Mouse (Mus musculus) kidney, embryonic 16.5 days (tissue): Measurements from ENCODE around the gene 9530053A07Rik. TPM values are rescaled to one million over a fixed set of nuclear protein-coding genes. Genes with fewer than 3 reads are reported as not detected.
"Not testable (repeated sequence)": the region's sequence is repeated elsewhere in the genome, so short reads cannot be mapped to it uniquely, and the experiment has no call there.

Source experiments
- ATAC-seq: fragments of 200-750 bp; cut with Nextera tagmentation; 2 replicates; pipeline ENCODE4 v1.8.0; 2017; ENCODE audit warnings: moderate TSS enrichment; ENCODE audit not compliant: low FRiP score, low TSS enrichment
- H3K27ac ChIP-seq: fragments of 300-500 bp; sonication (generic); 2 replicates; pipeline ENCODE4 v1.5.1; 2014; ENCODE audit warnings: low read length
- H3K27me3 ChIP-seq: fragments of 300-500 bp; sonication (generic); 2 replicates; pipeline ENCODE4 v1.6.1; 2014; ENCODE audit warnings: low read length, control low read depth, mixed read lengths; ENCODE audit not compliant: insufficient read depth
- H3K36me3 ChIP-seq: fragments of 300-500 bp; sonication (generic); 2 replicates; pipeline ENCODE4 v1.6.1; 2014; ENCODE audit warnings: low read length, control low read depth, mixed read lengths; ENCODE audit not compliant: insufficient read depth
- H3K4me1 ChIP-seq: fragments of 300-500 bp; sonication (generic); 2 replicates; pipeline ENCODE4 v1.6.1; 2014; ENCODE audit warnings: low read length, control low read depth, mixed read lengths; ENCODE audit not compliant: insufficient read depth
- H3K4me2 ChIP-seq: fragments of 300-500 bp; sonication (generic); replicated peaks from 2 replicates; pipeline ENCODE4 v1.6.1; 2014; ENCODE audit warnings: low read depth, low read length
- H3K4me3 ChIP-seq: fragments of 300-500 bp; sonication (generic); 2 replicates; pipeline ENCODE4 v1.5.1; 2014; ENCODE audit warnings: mild to moderate bottlenecking, low read length
- H3K9ac ChIP-seq: fragments of 300-500 bp; sonication (generic); replicated peaks from 2 replicates; pipeline ENCODE4 v1.6.1; 2014; ENCODE audit warnings: low read length
- H3K9me3 ChIP-seq: fragments of 300-500 bp; sonication (generic); 2 replicates; pipeline ENCODE4 v1.6.1; 2016; ENCODE audit warnings: low read length, control low read depth
- WGBS: fragments of 180-500 bp; shearing (Covaris S2); extraction: QIAGEN DNeasy Blood & Tissue Kit; methylation state at CpG from one replicate; pipeline ENCODE4 v1.1.7; 2014; 5-methylcytosine and 5-hydroxymethylcytosine counted together
- polyA plus RNA-seq: library from polyadenylated mRNA; unstranded; fragments of >200 nt; fragmentation: Nextera tagmentation; extraction: Ambion mirVana; gene quantifications from 2 replicates; pipeline ENCODE4 v1.2.1, GENCODE M21; 2015

9530053A07Rik gene
- polyA plus RNA-seq, 1 experiment from 2014 or later = not detected

DNA sequence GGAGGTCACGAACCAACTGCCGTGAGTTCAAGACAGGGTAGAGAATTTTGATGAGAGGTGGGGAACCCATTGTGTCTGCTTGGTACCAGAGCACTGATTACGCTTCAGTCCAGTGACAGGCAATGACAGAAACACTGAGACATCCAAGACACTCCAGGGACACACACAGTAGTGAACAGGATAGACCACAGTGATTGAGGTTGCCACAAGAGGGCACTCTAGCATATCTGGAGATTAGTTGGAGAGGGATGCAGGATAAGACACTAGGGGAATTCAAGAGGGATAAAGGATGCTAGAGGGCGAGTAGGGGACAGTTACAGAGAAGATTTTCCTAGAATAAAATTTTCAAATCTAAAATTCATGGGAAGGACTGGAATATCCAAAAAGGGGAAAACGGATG is 8.3 kb downstream of the 9530053A07Rik start:
- H3K9ac ChIP-seq = no peak overlapping the region
- no peaks in the 10 kb centered on the region for H3K4me1 ChIP-seq
- no peaks in the 10 kb centered on the region for H3K9me3 ChIP-seq
- no peaks in the 10 kb centered on the region for H3K36me3 ChIP-seq
- peak; percentile 63 for ATAC-seq
- H3K4me3 ChIP-seq = no peak overlapping the region
- H3K27me3 ChIP-seq = no peaks in the 10 kb centered on the region
- no peak overlapping the region for H3K27ac ChIP-seq
- 56% methylated on average over 5 of the region's 5 CpGs for WGBS
- no peak overlapping the region for H3K4me2 ChIP-seq

DNA sequence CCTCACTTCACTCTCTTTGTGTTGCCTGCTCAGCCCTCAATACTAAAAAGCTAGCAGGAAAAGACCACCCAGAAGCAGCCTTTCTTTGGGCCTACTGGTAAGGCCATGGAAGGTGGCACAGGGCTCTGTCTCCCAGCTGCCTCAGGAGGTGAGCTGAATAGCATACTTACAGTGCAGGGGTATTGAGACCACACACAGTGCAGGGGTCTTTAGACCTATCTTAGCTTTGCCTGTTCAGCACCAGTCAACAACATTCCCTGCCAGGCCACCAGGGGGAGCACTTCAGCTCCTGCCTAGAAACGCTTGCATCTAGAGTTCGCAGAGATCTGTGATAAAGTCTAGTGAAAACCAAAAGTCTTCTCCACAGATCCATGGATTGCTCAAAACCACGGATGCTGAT is 19.0 kb downstream of the 9530053A07Rik start:
- Histone ChIP-seq H3K36me3 (no peaks in the 10 kb centered on the region), H3K4me1 (no peaks in the 10 kb centered on the region), H3K27me3 (no peaks in the 10 kb centered on the region), H3K9me3 (no peaks in the 10 kb centered on the region), H3K27ac (no peak overlapping the region), H3K4me3 (no peak overlapping the region), H3K4me2 (no peak overlapping the region), H3K9ac (no peak overlapping the region)
- 16% methylated on average over 3 of the region's 3 CpGs for WGBS
- ATAC-seq = 0 out of 2 replicates have a peak, but pooled peaks have one; percentile 57

DNA sequence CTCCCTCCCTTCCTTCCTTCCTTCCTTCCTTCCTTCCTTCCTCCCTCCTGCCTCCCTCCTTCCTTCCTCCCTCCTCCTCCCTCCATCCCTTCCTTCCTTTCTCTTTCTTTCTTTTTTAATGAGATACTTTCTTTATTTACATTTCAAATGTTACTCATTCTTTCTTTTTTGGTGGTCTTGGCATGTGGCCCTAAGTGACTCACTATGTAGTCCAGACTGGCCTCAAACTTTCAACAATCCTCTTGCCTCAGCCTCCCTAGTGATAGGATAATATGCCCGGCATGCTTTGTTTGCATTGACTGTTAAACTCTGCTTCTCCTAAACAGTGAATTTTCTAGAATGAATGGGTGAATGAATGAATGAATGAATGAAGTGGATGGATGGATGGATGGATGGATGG is 20.6 kb downstream of the 9530053A07Rik start:
- no peak for ATAC-seq
- no peaks in the 10 kb centered on the region for H3K27me3 ChIP-seq
- H3K4me1 ChIP-seq = no peaks in the 10 kb centered on the region
- H3K4me3 ChIP-seq = no peak overlapping the region
- H3K36me3 ChIP-seq = no peaks in the 10 kb centered on the region
- H3K9me3 ChIP-seq = no peaks in the 10 kb centered on the region
- no peak overlapping the region for H3K9ac ChIP-seq
- H3K4me2 ChIP-seq = no peak overlapping the region
- WGBS = 87% methylated on average over 1 of the region's 1 CpGs
- H3K27ac ChIP-seq = no peak overlapping the region

DNA sequence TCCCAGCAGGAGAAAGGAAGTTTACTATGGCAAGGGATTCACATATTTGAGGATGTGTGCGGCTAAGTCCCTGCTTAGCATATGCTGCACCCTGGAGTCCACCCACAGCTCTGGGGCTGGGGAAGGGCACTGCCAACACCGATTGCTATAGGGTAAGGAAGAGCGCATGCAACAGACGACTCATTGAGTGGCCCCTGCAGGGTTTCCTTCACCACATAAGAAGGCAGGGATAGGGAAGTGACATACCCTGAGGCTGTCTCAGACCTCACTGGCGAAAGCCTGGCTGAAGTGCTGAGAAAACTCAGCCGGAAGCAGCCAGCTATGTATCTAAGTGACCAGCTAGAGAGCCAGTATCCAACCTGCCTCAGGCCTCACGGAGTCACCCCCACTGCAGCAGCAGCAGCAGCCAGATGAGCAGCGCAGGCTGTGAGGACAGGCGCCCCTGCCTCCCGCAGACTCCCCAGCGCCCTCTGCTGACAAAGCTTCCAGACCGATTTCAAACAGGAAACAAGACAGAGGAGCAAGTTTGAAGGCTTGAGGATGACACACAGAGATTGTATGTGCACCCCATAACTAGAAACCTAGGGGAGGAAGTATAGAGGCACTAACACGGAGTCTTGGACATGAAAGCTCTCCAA is 22.4 kb downstream of the 9530053A07Rik start:
- WGBS = 22% methylated on average over 13 of the region's 13 CpGs
- Histone ChIP-seq H3K27ac (no peak overlapping the region), H3K27me3 (no peaks in the 10 kb centered on the region), H3K4me2 (no peak overlapping the region), H3K9ac (0 out of 2 replicates have a peak overlapping the region, but pooled peaks have one; percentile 16), H3K4me1 (no peaks in the 10 kb centered on the region), H3K9me3 (no peaks in the 10 kb centered on the region), H3K36me3 (no peaks in the 10 kb centered on the region), H3K4me3 (no peak overlapping the region)
- ATAC-seq = no peak

DNA sequence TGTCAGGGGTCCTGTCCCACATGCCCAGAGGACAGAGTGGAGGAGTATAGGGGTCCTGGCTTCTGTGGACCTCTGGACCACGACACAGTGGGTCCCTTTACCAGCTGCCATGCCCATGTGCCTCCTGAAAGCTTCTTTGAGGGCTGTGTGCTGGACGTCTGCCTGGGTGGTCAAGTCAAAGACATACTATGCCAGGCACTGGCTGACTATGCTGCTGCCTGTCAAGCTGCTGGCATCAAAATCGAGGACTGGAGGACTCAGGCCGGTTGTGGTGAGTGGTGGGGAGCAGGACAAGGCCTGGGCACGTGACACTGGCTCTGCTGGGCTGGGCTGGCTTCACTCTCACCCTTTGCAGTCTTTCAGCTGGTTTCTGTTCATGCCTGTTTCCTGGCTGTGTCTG is 24.3 kb downstream of the 9530053A07Rik start:
- not testable (repeated sequence) for H3K4me3 ChIP-seq, H3K27ac ChIP-seq, H3K9me3 ChIP-seq, H3K4me1 ChIP-seq, H3K4me2 ChIP-seq, ATAC-seq, H3K27me3 ChIP-seq, H3K36me3 ChIP-seq, H3K9ac ChIP-seq
- 49% methylated on average over 5 of the region's 5 CpGs for WGBS

DNA sequence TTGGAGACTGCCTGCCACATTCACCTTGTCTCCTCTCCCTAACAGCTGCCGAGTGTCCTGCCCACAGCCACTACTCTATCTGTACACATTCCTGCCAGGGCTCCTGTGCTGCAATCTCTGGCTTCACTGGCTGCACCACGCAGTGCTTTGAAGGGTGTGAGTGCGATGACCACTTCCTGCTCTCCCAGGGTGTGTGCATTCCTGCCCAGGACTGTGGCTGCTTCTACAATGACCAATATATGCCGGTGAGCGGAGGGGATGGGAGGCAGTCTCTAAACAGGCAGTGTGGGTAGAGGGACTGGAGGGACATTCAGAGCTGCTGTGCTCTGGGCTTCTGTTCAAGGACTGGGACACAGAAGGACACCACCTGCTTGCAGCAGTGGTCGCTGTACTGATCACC is 30.0 kb downstream of the 9530053A07Rik start:
- Histone ChIP-seq H3K27me3 (no peaks in the 10 kb centered on the region), H3K27ac (no peak overlapping the region), H3K4me2 (no peak overlapping the region), H3K4me3 (no peak overlapping the region), H3K9ac (no peak overlapping the region), H3K4me1 (no peaks in the 10 kb centered on the region), H3K36me3 (no peaks in the 10 kb centered on the region), H3K9me3 (no peaks in the 10 kb centered on the region)
- WGBS = 48% methylated on average over 6 of the region's 6 CpGs
- no peak for ATAC-seq

DNA sequence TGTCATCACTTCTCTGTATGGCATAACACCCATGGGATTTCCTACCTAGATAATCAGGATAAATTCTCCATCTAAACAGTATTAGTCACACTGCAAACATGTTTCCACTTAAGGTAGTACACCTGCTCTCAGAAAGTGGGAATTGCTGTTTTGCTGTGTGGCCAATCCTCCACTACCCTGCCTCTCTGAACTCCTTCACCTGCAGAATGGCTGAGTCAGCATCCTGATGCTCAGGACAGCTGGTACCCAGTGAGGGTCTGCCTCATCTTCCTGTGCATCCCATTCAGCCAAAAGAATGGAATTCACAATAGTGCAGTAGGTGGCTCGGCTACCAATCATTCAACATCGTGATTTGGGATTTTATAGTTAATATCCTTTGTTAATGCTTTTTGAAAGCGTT is 30.6 kb downstream of the 9530053A07Rik start:
- H3K9ac ChIP-seq = no peak overlapping the region
- H3K27ac ChIP-seq = no peak overlapping the region
- WGBS = 87% methylated on average over 3 of the region's 3 CpGs
- H3K4me2 ChIP-seq = no peak overlapping the region
- H3K36me3 ChIP-seq = no peaks in the 10 kb centered on the region
- no peaks in the 10 kb centered on the region for H3K27me3 ChIP-seq
- ATAC-seq = no peak
- no peaks in the 10 kb centered on the region for H3K9me3 ChIP-seq
- H3K4me3 ChIP-seq = no peak overlapping the region
- H3K4me1 ChIP-seq = no peaks in the 10 kb centered on the region

DNA sequence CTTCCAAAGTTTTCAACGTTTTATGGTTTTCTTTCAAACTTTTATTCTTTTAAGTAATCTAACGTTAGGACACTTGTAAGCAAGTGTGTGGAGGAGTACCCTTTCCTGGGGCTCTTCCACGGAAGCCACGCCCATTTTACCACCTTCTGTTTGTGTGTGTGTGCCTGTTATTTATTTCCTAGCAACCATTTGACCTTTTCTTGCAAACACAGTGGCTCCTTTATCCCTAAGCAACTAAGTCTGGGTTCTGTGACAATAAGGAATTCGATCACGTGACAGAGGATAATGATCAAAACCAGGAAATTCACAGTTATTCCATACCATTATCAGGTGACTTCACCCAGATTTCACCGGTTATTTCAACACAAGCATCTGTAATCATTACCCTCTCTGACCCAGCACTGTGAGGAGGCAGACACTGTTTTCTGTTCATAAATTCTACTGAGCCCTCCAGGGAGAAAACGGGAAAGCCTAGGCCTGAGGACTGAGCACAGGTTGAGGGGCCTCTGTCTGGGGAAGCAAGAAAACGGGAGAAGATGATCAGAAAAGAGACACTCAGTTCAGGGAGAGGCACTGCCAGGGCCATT is 32.0 kb downstream of the 9530053A07Rik start:
- no peak overlapping the region for H3K4me3 ChIP-seq
- H3K27ac ChIP-seq = no peak overlapping the region
- H3K27me3 ChIP-seq = no peaks in the 10 kb centered on the region
- ATAC-seq = no peak
- no peaks in the 10 kb centered on the region for H3K4me1 ChIP-seq
- H3K9me3 ChIP-seq = peaks cover 3% of the 10 kb centered on the region; the same call in 1 of the 2 replicates
- no peaks in the 10 kb centered on the region for H3K36me3 ChIP-seq
- no peak overlapping the region for H3K4me2 ChIP-seq
- 41% methylated on average over 9 of the region's 9 CpGs for WGBS
- no peak overlapping the region for H3K9ac ChIP-seq

DNA sequence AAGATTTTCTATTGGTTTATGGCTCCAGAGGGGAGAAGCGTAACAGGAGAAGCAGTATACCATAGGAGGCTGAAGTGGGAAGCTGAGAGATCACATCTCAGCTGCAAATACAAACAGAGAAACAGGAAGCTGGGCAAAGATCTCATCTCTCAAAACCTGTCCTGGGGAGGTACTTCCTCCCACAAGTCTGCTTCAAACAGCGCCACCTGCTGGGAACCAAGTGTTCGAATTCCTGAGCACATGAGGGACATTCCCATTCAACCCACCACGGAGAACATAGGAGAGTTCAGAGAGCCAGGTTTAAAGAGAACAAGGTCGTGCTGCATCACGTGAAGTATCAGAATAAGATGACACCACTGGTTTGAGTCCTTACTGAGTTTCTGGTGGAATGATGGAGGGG is 36.1 kb downstream of the 9530053A07Rik start:
- ATAC-seq = no peak
- no peak overlapping the region for H3K27ac ChIP-seq
- H3K27me3 ChIP-seq = no peaks in the 10 kb centered on the region
- no peak overlapping the region for H3K4me2 ChIP-seq
- WGBS = 84% methylated on average over 6 of the region's 6 CpGs
- peaks cover 3% of the 10 kb centered on the region; the same call in 1 of the 2 replicates for H3K9me3 ChIP-seq
- no peak overlapping the region for H3K9ac ChIP-seq
- H3K4me1 ChIP-seq = peaks cover 13% of the 10 kb centered on the region
- H3K4me3 ChIP-seq = no peak overlapping the region
- no peaks in the 10 kb centered on the region for H3K36me3 ChIP-seq

DNA sequence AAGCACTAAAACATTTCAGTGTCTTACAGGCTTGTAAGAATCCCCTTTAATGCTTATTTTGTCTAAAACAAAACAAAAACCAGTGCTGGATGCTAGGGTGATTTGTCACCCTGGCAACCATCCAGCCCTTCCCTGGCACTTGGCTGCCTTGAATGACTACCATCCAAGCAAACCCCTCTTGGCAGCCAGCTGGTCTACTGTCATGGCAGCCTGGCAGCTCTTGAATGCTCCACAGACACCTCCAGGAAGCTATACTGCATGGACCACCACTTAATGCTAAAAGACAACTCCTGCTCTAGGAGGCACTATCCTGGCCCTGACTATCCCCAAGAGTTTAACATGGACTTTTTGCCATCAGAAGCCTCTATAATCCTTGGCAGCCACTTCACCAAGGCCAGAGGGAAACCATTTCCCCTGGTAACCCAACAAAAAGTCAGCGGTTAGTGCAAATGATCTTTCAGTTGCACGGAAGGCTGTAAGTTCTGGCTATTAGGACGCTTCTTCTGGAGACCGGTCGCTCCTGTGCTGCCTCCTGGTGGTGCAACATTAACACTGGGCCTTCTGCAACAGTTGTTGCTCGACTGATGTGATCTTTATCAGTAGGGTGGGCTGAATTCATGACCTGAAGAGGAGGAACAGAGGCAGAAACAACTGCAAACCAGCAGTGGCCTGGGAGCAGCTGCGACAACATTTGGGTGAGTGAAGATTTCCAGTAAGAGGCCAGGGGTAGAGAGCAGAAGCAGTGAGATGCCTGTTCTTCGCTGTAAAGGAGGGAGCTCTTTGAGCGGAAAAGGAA is 39.3 kb downstream of the 9530053A07Rik start:
- Histone ChIP-seq H3K9ac (peak overlapping the region; percentile 85), H3K27ac (peak overlapping the region; percentile 89), H3K9me3 (peaks cover 3% of the 10 kb centered on the region; the same call in 1 of the 2 replicates), H3K4me2 (peak overlapping the region; percentile 94), H3K36me3 (no peaks in the 10 kb centered on the region), H3K27me3 (no peaks in the 10 kb centered on the region), H3K4me3 (peak overlapping the region; percentile 86), H3K4me1 (peaks cover 28% of the 10 kb centered on the region)
- ATAC-seq = peak; percentile 1; the same call in 1 of the 2 replicates
- 7% methylated on average over 9 of the region's 9 CpGs for WGBS
